Mouse (Mus musculus) midbrain, embryonic 11.5 days (tissue): ENCODE results near the gene Cpt1b. TPM values are rescaled to one million over a fixed set of nuclear protein-coding genes. Genes with fewer than 3 reads are reported as not detected.
A peak's percentile ranks its signal among the peaks of the same experiment; 100 is the strongest.

Experiments
- ATAC-seq: fragments of 200-750 bp; cut with Nextera tagmentation; 2 replicates; pipeline ENCODE4 v1.8.0; 2017; ENCODE audit warnings: moderate TSS enrichment, moderate library complexity; ENCODE audit not compliant: low FRiP score
- DNase-seq: peaks from one replicate; pipeline ENCODE4 v3.0.0; 2015; ENCODE audit warnings: low spot score; ENCODE audit errors: missing footprints
- H3K27ac ChIP-seq: fragments of 300-500 bp; sonication (generic); 2 replicates; pipeline ENCODE4 v1.5.1; 2014; ENCODE audit warnings: low read depth, low read length
- H3K27me3 ChIP-seq: fragments of 300-500 bp; sonication (generic); 2 replicates; pipeline ENCODE4 v1.6.1; 2014; ENCODE audit warnings: mild to moderate bottlenecking, low read length, moderate library complexity, mixed read lengths; ENCODE audit not compliant: control insufficient read depth, insufficient read depth
- H3K36me3 ChIP-seq: fragments of 300-500 bp; sonication (generic); 2 replicates; pipeline ENCODE4 v1.6.1; 2014; ENCODE audit warnings: mild to moderate bottlenecking, low read length, moderate library complexity, mixed read lengths; ENCODE audit not compliant: control insufficient read depth, insufficient read depth
- H3K4me1 ChIP-seq: fragments of 300-500 bp; sonication (generic); 2 replicates; pipeline ENCODE4 v1.6.1; 2014; ENCODE audit warnings: low read length; ENCODE audit not compliant: control insufficient read depth, insufficient read depth
- H3K4me2 ChIP-seq: fragments of 300-500 bp; sonication (generic); 2 replicates; pipeline ENCODE4 v1.6.1; 2014; ENCODE audit warnings: mild to moderate bottlenecking, moderate library complexity
- H3K4me3 ChIP-seq: fragments of 300-500 bp; sonication (generic); 2 replicates; pipeline ENCODE4 v1.5.1; 2014; ENCODE audit warnings: low read depth, low read length
- H3K9ac ChIP-seq: fragments of 300-500 bp; sonication (generic); 2 replicates; pipeline ENCODE4 v1.6.1; 2014; ENCODE audit warnings: low read length
- H3K9me3 ChIP-seq: fragments of 300-500 bp; sonication (generic); 2 replicates; pipeline ENCODE4 v1.6.1; 2016; ENCODE audit warnings: low read length; ENCODE audit not compliant: control insufficient read depth
- WGBS: fragments of 180-500 bp; shearing (Covaris S2); extraction: QIAGEN DNeasy Blood & Tissue Kit; methylation state at CpG from one replicate; pipeline ENCODE4 v1.1.7; 2014; 5-methylcytosine and 5-hydroxymethylcytosine counted together
- polyA plus RNA-seq: library from polyadenylated mRNA; unstranded; fragments of >200 nt; fragmentation: Nextera tagmentation; extraction: Ambion mirVana; gene quantifications from 2 replicates; pipeline ENCODE4 v1.2.1, GENCODE M21; 2014

The Cpt1b gene
- polyA plus RNA-seq, 1 experiment from 2014 or later, result 0.93 TPM

DNA sequence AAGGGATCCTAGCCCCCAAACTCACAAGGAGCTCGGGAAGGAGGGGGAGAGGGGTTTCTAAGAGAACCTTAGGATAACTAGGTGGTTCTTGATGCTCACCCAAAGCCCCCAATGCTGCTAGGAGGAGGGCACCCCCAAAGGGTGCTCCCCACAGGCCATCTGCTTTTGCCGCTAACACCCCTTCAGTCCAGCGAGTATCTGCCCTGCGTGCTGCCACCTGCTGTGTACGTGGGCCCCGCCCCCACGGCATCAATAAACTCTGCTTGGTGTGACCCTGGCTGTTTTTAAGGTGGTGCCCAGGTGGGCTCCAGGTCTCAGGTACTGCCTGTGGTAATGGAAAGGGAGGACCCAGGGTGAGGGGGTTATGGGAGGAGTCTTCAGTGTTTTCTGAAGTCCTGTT, 36.5 kb upstream of the Cpt1b start:
- H3K9me3 ChIP-seq, result no peaks in the 10 kb centered on the region
- no peak overlapping the region for H3K9ac ChIP-seq
- WGBS, result 80% methylated on average over 7 of the region's 7 CpGs
- H3K4me3 ChIP-seq, result no peak overlapping the region
- peaks cover 16% of the 10 kb centered on the region; the same call in 1 of the 2 replicates for H3K36me3 ChIP-seq
- ATAC-seq (no peak), DNase-seq (no peak)
- no peak overlapping the region for H3K27ac ChIP-seq
- no peaks in the 10 kb centered on the region for H3K27me3 ChIP-seq
- no peaks in the 10 kb centered on the region for H3K4me1 ChIP-seq
- no peak overlapping the region for H3K4me2 ChIP-seq

DNA sequence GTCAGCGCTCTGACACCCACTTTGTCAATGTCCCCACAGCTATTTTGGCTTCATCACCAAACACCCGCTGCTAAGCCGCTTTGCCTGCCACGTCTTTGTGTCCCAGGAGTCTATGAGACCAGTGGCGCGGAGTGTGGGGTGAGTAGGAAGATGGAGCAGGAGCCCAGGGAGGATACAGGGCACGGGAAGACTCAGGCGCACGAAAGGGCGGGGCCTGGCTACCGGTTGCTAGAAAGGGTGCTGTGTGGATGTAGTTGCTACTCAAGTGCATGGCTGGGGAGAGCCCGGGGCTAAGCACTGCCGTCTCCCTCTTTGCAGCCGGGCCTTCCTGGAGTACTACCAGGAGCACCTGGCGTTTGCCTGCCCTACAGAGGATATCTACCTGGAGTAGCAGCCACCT, 35.7 kb upstream of the Cpt1b start:
- Histone ChIP-seq H3K4me3 (no peak overlapping the region), H3K4me1 (no peaks in the 10 kb centered on the region), H3K4me2 (no peak overlapping the region), H3K27ac (no peak overlapping the region), H3K9ac (no peak overlapping the region), H3K36me3 (peaks cover 22% of the 10 kb centered on the region; the same call in 1 of the 2 replicates), H3K9me3 (no peaks in the 10 kb centered on the region), H3K27me3 (no peaks in the 10 kb centered on the region)
- ATAC-seq (no peak), DNase-seq (no peak)
- WGBS, result 85% methylated on average over 15 of the region's 15 CpGs

DNA sequence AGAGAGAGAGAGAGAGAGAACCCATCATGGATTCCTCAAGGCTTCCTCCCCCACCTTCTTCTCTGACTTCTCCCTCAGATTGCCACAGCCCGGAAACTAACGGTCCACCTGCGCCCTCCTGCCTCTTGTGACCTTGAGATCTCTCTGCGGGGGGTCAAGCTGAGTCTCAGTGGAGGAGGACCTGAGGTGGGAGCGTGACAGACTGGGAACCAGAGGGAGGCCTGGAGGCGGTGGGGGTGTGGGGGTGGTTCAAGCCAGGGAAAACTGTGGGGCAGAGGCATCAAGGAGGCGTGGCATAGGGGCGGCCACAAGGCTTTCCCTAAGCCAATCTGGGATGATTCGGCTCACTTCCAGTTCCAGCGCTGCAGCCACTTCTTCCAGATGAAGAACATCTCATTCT, 34.6 kb upstream of the Cpt1b start:
- WGBS, result 76% methylated on average over 10 of the region's 10 CpGs
- Histone ChIP-seq H3K36me3 (peaks cover 22% of the 10 kb centered on the region; the same call in 1 of the 2 replicates), H3K4me2 (no peak overlapping the region), H3K27me3 (no peaks in the 10 kb centered on the region), H3K9ac (no peak overlapping the region), H3K9me3 (no peaks in the 10 kb centered on the region), H3K4me1 (peaks cover 2% of the 10 kb centered on the region; the same call in 1 of the 2 replicates), H3K4me3 (no peak overlapping the region), H3K27ac (no peak overlapping the region)
- ATAC-seq, result no peak
- no peak for DNase-seq

DNA sequence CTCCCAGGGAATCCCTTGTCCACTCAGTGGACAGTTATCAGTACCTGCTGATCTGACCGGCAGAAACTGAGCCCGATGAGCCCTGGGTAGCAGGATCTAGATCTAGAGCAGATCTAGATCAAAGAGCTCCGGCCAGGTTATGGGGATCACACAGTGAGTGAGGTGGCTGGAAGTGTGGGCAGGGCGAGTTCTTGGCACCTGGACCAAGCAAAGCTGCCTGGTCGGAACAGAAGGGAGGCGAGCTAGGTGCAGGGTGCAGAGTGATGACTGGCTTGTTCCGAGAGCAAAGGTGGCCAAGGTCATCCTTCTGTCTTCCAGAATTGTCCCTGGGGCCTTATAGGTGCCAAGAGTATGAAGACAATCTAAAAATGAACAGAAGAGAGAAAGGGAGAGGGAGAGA, 34.2 kb upstream of the Cpt1b start:
- Histone ChIP-seq H3K27ac (no peak overlapping the region), H3K4me3 (no peak overlapping the region), H3K27me3 (no peaks in the 10 kb centered on the region), H3K9ac (no peak overlapping the region), H3K4me1 (peaks cover 6% of the 10 kb centered on the region), H3K36me3 (peaks cover 22% of the 10 kb centered on the region; the same call in 1 of the 2 replicates), H3K9me3 (no peaks in the 10 kb centered on the region), H3K4me2 (no peak overlapping the region)
- ATAC-seq (no peak), DNase-seq (no peak)
- 93% methylated on average over 7 of the region's 7 CpGs for WGBS

DNA sequence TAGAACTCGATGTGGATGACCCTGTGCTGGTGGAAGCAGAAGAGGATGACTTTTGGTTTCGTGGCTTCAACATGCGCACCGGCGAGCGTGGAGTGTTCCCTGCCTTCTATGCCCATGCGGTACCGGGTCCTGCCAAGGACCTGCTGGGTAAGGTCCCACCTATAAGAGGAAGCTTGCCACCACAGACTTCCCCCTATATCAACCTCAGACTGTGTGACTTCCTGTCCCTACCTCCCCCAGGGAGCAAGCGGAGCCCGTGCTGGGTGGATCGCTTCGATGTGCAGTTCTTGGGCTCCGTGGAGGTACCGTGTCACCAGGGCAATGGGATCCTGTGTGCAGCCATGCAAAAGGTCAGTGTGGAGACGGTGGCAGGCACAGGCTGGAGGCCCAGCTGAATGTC, 33.3 kb upstream of the Cpt1b start:
- no peaks in the 10 kb centered on the region for H3K27me3 ChIP-seq
- peaks cover 9% of the 10 kb centered on the region for H3K4me1 ChIP-seq
- DNase-seq (no peak), ATAC-seq (no peak)
- 96% methylated on average over 15 of the region's 15 CpGs for WGBS
- no peak overlapping the region for H3K27ac ChIP-seq
- H3K9ac ChIP-seq, result no peak overlapping the region
- H3K4me3 ChIP-seq, result no peak overlapping the region
- H3K9me3 ChIP-seq, result no peaks in the 10 kb centered on the region
- H3K4me2 ChIP-seq, result no peak overlapping the region
- H3K36me3 ChIP-seq, result peaks cover 22% of the 10 kb centered on the region; the same call in 1 of the 2 replicates

DNA sequence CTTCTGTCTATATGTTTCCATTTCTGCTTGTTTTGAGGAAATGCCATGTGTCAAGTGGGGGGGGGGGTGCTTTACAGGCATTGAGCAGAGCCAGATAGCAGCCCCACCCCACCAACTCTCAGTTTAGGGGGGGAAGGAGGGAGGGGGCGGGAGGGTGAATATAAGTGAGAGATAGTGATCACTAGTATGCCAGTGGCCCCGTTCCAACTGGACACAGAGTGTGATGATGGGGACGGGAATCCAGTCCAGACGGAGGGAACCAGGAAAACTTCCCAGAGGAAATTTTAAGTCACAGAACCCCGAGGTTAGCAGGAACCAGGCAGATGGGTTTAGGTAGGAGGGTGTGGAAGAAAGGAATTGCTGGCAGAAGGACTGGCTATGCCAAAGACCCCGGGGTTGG, 30.0 kb upstream of the Cpt1b start:
- no peak overlapping the region for H3K27ac ChIP-seq
- WGBS, result 80% methylated on average over 6 of the region's 6 CpGs
- peaks cover 11% of the 10 kb centered on the region for H3K4me1 ChIP-seq
- 0 out of 2 replicates have a peak, but pooled peaks cover 5% of the 10 kb centered on the region for H3K27me3 ChIP-seq
- peak overlapping the region; percentile 78 for H3K4me2 ChIP-seq
- H3K9ac ChIP-seq, result no peak overlapping the region
- DNase-seq (no peak), ATAC-seq (no peak)
- H3K9me3 ChIP-seq, result no peaks in the 10 kb centered on the region
- H3K36me3 ChIP-seq, result peaks cover 20% of the 10 kb centered on the region; the same call in 1 of the 2 replicates
- no peak overlapping the region for H3K4me3 ChIP-seq

DNA sequence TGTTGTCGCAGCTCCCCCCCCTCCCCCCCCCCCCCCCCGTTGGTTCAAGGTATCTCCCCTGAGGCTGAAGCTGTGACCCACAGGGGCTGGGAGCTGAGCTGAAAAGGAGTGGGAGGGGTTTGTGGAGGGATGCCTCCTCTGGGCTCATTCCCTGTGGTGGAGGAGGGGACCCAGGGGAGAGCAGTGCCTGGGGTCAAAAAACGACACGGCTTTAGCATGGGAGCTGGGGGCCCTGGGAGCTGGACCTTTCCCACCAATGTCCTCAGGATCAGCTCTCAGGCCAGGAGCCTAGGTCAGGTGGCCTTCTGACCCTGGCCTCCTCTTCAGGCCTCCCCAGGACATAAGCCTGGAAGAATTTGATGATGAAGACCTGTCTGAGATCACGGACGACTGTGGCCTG, 29.2 kb upstream of the Cpt1b start:
- Histone ChIP-seq H3K4me1 (peaks cover 11% of the 10 kb centered on the region), H3K9ac (peak overlapping the region; percentile 84), H3K27me3 (0 out of 2 replicates have a peak, but pooled peaks cover 5% of the 10 kb centered on the region), H3K36me3 (peaks cover 16% of the 10 kb centered on the region; the same call in 1 of the 2 replicates), H3K4me2 (peak overlapping the region; percentile 78), H3K9me3 (no peaks in the 10 kb centered on the region), H3K4me3 (peak overlapping the region; percentile 84), H3K27ac (no peak overlapping the region)
- 6% methylated on average over 5 of the region's 6 CpGs for WGBS
- peak; percentile 43 for ATAC-seq
- no peak for DNase-seq

DNA sequence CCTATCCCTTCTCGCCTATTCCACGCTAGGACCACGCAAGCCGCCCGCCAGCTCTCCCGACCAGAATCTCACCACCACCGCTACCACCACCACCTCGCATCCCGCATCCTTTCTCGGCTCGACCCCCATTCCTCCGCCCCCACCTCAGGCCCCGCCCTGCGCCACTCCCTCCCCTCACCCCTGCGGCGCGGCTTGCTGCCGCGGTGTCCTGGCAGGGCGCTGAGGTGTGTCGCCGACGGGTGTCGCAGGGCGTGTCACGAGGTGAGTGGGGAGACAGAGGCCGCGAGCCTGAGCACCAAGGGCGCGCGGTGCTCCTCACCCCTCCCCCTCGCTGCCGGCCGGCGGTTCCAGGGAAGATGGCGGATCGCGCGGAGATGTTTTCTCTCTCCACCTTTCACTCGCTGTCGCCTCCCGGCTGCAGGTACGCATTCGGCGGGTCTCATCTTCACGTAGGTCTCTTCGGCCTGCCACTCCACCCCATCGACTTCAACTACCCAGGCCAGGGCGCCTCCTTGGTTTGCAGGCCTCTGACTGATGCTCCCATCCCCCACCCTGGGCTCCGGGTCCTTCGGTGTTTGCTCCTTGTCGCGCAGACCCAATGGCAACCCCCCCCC, 28.3 kb upstream of the Cpt1b start, which contains the start of gene Mapk8ip2:
TSS of gene Mapk8ip2 (plus strand) at position 49 of the 614 bp plus-strand sequence.
- ATAC-seq (peak; percentile 84), DNase-seq (peak; percentile 97)
- H3K9me3 ChIP-seq, result no peaks in the 10 kb centered on the region
- peak within 1 kb of the TSS; percentile 84 for H3K9ac ChIP-seq
- peak within 1 kb of the TSS; percentile 78 for H3K4me2 ChIP-seq
- H3K27ac ChIP-seq, result peak within 1 kb of the TSS; percentile 54
- H3K4me1 ChIP-seq, result peaks cover 11% of the 10 kb centered on the region
- H3K4me3 ChIP-seq, result peak within 1 kb of the TSS; percentile 84
- H3K36me3 ChIP-seq, result peaks cover 16% of the 10 kb centered on the region; the same call in 1 of the 2 replicates
- H3K27me3 ChIP-seq, result 0 out of 2 replicates have a peak, but pooled peaks cover 5% of the 10 kb centered on the region
- WGBS, result under 1% methylated on average over 53 of the region's 53 CpGs
